Mouse (Mus musculus): Measurements from ENCODE around the gene Smco3. TPM values are rescaled to one million over a fixed set of nuclear protein-coding genes. Genes with fewer than 3 reads are reported as not detected.

Smco3 gene
- polyA plus RNA-seq (2017; shearing (Covaris generic)), result not detected

GRCm38 (mm10) chr6:136835352-136835751, at the start of gene Smco3:
Smco3 (minus strand) TSS chr6:136835452.

GRCm38 (mm10) chr6:136875670-136876069, 40.4 kb upstream of the Smco3 start, which contains the start of gene Mgp:
Mgp (minus strand) TSS chr6:136875823.

GRCm38 (mm10) chr6:136857186-136857872, 22.1 kb upstream of the Smco3 start, which contains the start of gene Art4:
Art4 (minus strand) TSS chr6:136857733.

GRCm38 (mm10) chr6:136827881-136828561, 7.2 kb downstream of the Smco3 start, which contains the start of gene Wbp11:
Wbp11 (minus strand) TSS chr6:136828233.

GRCm38 (mm10) chr6:136827516-136827880, 7.8 kb downstream of the Smco3 start, which contains the start of gene BC049715:
BC049715 (plus strand) TSS chr6:136827626.

GRCm38 (mm10) chr6:136808014-136808417, 27.2 kb downstream of the Smco3 start, which contains the start of gene H2afj:
H2afj (plus strand) TSS chr6:136808244.

GRCm38 (mm10) chr6:136803739-136804633, 31.3 kb downstream of the Smco3 start, which contains the start of gene Hist4h4:
Hist4h4 (minus strand) TSS chr6:136804415.

GRCm38 (mm10) chr6:136781377-136781986, 53.8 kb downstream of the Smco3 start, which contains the start of gene Gucy2c:
Gucy2c (minus strand) TSS chr6:136781765.

Other genes with a start within 250 kb of the Smco3 start
- 2.2 TPM for gene Plbd1, start 173.5 kb downstream of the Smco3 start, polyA plus RNA-seq (2017; shearing (Covaris generic))
- not detected for gene Gucy2c, start 53.7 kb downstream of the Smco3 start, polyA plus RNA-seq (2017; shearing (Covaris generic))
- gene Hist4h4, start 31.0 kb downstream of the Smco3 start, polyA plus RNA-seq (2017; shearing (Covaris generic)), result 1.1 TPM
- 152 TPM for gene H2afj, start 27.2 kb downstream of the Smco3 start, polyA plus RNA-seq (2017; shearing (Covaris generic))
- gene BC049715, start 7.8 kb downstream of the Smco3 start, polyA plus RNA-seq (2017; shearing (Covaris generic)), result 2.6 TPM
- 113 TPM for gene Wbp11, start 7.2 kb downstream of the Smco3 start, polyA plus RNA-seq (2017; shearing (Covaris generic))
- gene Art4, start 22.3 kb upstream of the Smco3 start, polyA plus RNA-seq (2017; shearing (Covaris generic)), result 6.3 TPM
- gene Mgp, start 40.4 kb upstream of the Smco3 start, polyA plus RNA-seq (2017; shearing (Covaris generic)), result not detected
- gene Erp27, start 86.7 kb upstream of the Smco3 start, polyA plus RNA-seq (2017; shearing (Covaris generic)), result 1.6 TPM
- gene Pde6h, start 88.4 kb upstream of the Smco3 start, polyA plus RNA-seq (2017; shearing (Covaris generic)), result 0.11 TPM
- 2,381 TPM for gene Arhgdib, start 106.4 kb upstream of the Smco3 start, polyA plus RNA-seq (2017; shearing (Covaris generic))

All from CD4-positive, CD25-positive, alpha-beta regulatory T cell (primary cell).